Mouse (Mus musculus): ENCODE data around the gene Stk38. TPM values are rescaled to one million over a fixed set of nuclear protein-coding genes. Genes with fewer than 3 reads are reported as not detected.

Stk38 gene
- polyA plus RNA-seq, 1 experiment from 2014 or later: 102 TPM

- Histone ChIP-seq H3K27ac (replicated peaks; ENCODE audit: low read depth, low read length) (no peak overlapping the region), H3K4me3 (replicated peaks; ENCODE audit: low read depth, low read length) (no peak overlapping the region), H3K4me2 (ENCODE audit: low read length) (peak overlapping the region; percentile 26; the same call in 1 of the 2 replicates), H3K27me3 (ENCODE audit: control insufficient read depth, insufficient read depth, low read length) (no peaks in the 10 kb centered on the region), H3K36me3 (ENCODE audit: control insufficient read depth, insufficient read depth, low read length) (no peaks in the 10 kb centered on the region), H3K4me1 (ENCODE audit: control insufficient read depth, insufficient read depth, low read length) (0 out of 2 replicates have a peak, but pooled peaks cover 2% of the 10 kb centered on the region), H3K9me3 (ENCODE audit: control insufficient read depth, low read length) (no peaks in the 10 kb centered on the region), H3K9ac (replicated peaks; ENCODE audit: low read length) (no peak overlapping the region)
- 26% methylated on average over 15 of the region's 15 CpGs for WGBS
- ATAC-seq (ENCODE audit: low FRiP score, low TSS enrichment) (no peak), DNase-seq (peak; percentile 59)
Observed at GRCm38 (mm10) chr17:29022230-29022819, 14.5 kb upstream of the Stk38 start.

- Histone ChIP-seq H3K9ac (replicated peaks; ENCODE audit: low read length) (no peak overlapping the region), H3K9me3 (ENCODE audit: control insufficient read depth, low read length) (no peaks in the 10 kb centered on the region), H3K4me3 (replicated peaks; ENCODE audit: low read depth, low read length) (no peak overlapping the region), H3K27me3 (ENCODE audit: control insufficient read depth, insufficient read depth, low read length) (no peaks in the 10 kb centered on the region), H3K36me3 (ENCODE audit: control insufficient read depth, insufficient read depth, low read length) (no peaks in the 10 kb centered on the region), H3K4me1 (ENCODE audit: control insufficient read depth, insufficient read depth, low read length) (0 out of 2 replicates have a peak, but pooled peaks cover 2% of the 10 kb centered on the region), H3K4me2 (ENCODE audit: low read length) (no peak overlapping the region), H3K27ac (replicated peaks; ENCODE audit: low read depth, low read length) (no peak overlapping the region)
- DNase-seq (peak; percentile 25), ATAC-seq (ENCODE audit: low FRiP score, low TSS enrichment) (no peak)
Observed at GRCm38 (mm10) chr17:29020444-29020843, 12.6 kb upstream of the Stk38 start.

- H3K4me1 ChIP-seq (ENCODE audit: control insufficient read depth, insufficient read depth, low read length): 0 out of 2 replicates have a peak, but pooled peaks cover 2% of the 10 kb centered on the region
- 83% methylated on average over 7 of the region's 7 CpGs for WGBS
- DNase-seq: no peak
Observed at GRCm38 (mm10) chr17:29019391-29019790, 11.6 kb upstream of the Stk38 start.

GRCm38 (mm10) chr17:29018292-29018984, 10.6 kb upstream of the Stk38 start:
- Histone ChIP-seq H3K36me3 (ENCODE audit: control insufficient read depth, insufficient read depth, low read length) (no peaks in the 10 kb centered on the region), H3K9me3 (ENCODE audit: control insufficient read depth, low read length) (no peaks in the 10 kb centered on the region), H3K4me2 (ENCODE audit: low read length) (no peak overlapping the region), H3K4me3 (replicated peaks; ENCODE audit: low read depth, low read length) (no peak overlapping the region), H3K27ac (replicated peaks; ENCODE audit: low read depth, low read length) (no peak overlapping the region), H3K4me1 (ENCODE audit: control insufficient read depth, insufficient read depth, low read length) (0 out of 2 replicates have a peak, but pooled peaks cover 2% of the 10 kb centered on the region), H3K27me3 (ENCODE audit: control insufficient read depth, insufficient read depth, low read length) (no peaks in the 10 kb centered on the region), H3K9ac (replicated peaks; ENCODE audit: low read length) (no peak overlapping the region)
- DNase-seq (peak; percentile 31), ATAC-seq (ENCODE audit: low FRiP score, low TSS enrichment) (no peak)
- WGBS: 50% methylated on average over 11 of the region's 11 CpGs

More at GRCm38 (mm10) chr17:29019391-29019790, 11.6 kb upstream of the Stk38 start:
- Histone ChIP-seq H3K4me2 (ENCODE audit: low read length) (no peak overlapping the region), H3K27ac (replicated peaks; ENCODE audit: low read depth, low read length) (no peak overlapping the region), H3K27me3 (ENCODE audit: control insufficient read depth, insufficient read depth, low read length) (no peaks in the 10 kb centered on the region), H3K9me3 (ENCODE audit: control insufficient read depth, low read length) (no peaks in the 10 kb centered on the region), H3K36me3 (ENCODE audit: control insufficient read depth, insufficient read depth, low read length) (no peaks in the 10 kb centered on the region), H3K9ac (replicated peaks; ENCODE audit: low read length) (no peak overlapping the region), H3K4me3 (replicated peaks; ENCODE audit: low read depth, low read length) (no peak overlapping the region)
- no peak for ATAC-seq (ENCODE audit: low FRiP score, low TSS enrichment)

- ATAC-seq (ENCODE audit: low FRiP score, low TSS enrichment): no peak
- no peak overlapping the region for H3K4me3 ChIP-seq (replicated peaks; ENCODE audit: low read depth, low read length)
- WGBS: 89% methylated on average over 4 of the region's 4 CpGs
- no peak overlapping the region for H3K27ac ChIP-seq (replicated peaks; ENCODE audit: low read depth, low read length)
- H3K4me1 ChIP-seq (ENCODE audit: control insufficient read depth, insufficient read depth, low read length): no peaks in the 10 kb centered on the region
- no peak for DNase-seq
- no peaks in the 10 kb centered on the region for H3K27me3 ChIP-seq (ENCODE audit: control insufficient read depth, insufficient read depth, low read length)
- no peaks in the 10 kb centered on the region for H3K36me3 ChIP-seq (ENCODE audit: control insufficient read depth, insufficient read depth, low read length)
- H3K9ac ChIP-seq (replicated peaks; ENCODE audit: low read length): no peak overlapping the region
- H3K9me3 ChIP-seq (ENCODE audit: control insufficient read depth, low read length): no peaks in the 10 kb centered on the region
- no peak overlapping the region for H3K4me2 ChIP-seq (ENCODE audit: low read length)
Observed at GRCm38 (mm10) chr17:29016705-29017104, 8.9 kb upstream of the Stk38 start.

- H3K4me3 ChIP-seq (replicated peaks; ENCODE audit: low read depth, low read length): no peak overlapping the region
- DNase-seq: peak; percentile 53
- H3K27me3 ChIP-seq (ENCODE audit: control insufficient read depth, insufficient read depth, low read length): no peaks in the 10 kb centered on the region
- H3K9me3 ChIP-seq (ENCODE audit: control insufficient read depth, low read length): no peaks in the 10 kb centered on the region
- no peak for ATAC-seq (ENCODE audit: low FRiP score, low TSS enrichment)
- WGBS: 15% methylated on average over 2 of the region's 2 CpGs
- H3K4me2 ChIP-seq (ENCODE audit: low read length): no peak overlapping the region
- no peak overlapping the region for H3K27ac ChIP-seq (replicated peaks; ENCODE audit: low read depth, low read length)
- H3K4me1 ChIP-seq (ENCODE audit: control insufficient read depth, insufficient read depth, low read length): no peaks in the 10 kb centered on the region
- H3K9ac ChIP-seq (replicated peaks; ENCODE audit: low read length): no peak overlapping the region
- H3K36me3 ChIP-seq (ENCODE audit: control insufficient read depth, insufficient read depth, low read length): no peaks in the 10 kb centered on the region
Observed at GRCm38 (mm10) chr17:29015638-29016037, 7.8 kb upstream of the Stk38 start.

GRCm38 (mm10) chr17:29014235-29014634, 6.4 kb upstream of the Stk38 start:
- no peaks in the 10 kb centered on the region for H3K4me1 ChIP-seq (ENCODE audit: control insufficient read depth, insufficient read depth, low read length)
- H3K9ac ChIP-seq (replicated peaks; ENCODE audit: low read length): no peak overlapping the region
- ATAC-seq (ENCODE audit: low FRiP score, low TSS enrichment) (no peak), DNase-seq (no peak)
- no peaks in the 10 kb centered on the region for H3K27me3 ChIP-seq (ENCODE audit: control insufficient read depth, insufficient read depth, low read length)
- H3K9me3 ChIP-seq (ENCODE audit: control insufficient read depth, low read length): no peaks in the 10 kb centered on the region
- H3K4me3 ChIP-seq (replicated peaks; ENCODE audit: low read depth, low read length): no peak overlapping the region
- H3K36me3 ChIP-seq (ENCODE audit: control insufficient read depth, insufficient read depth, low read length): no peaks in the 10 kb centered on the region
- no peak overlapping the region for H3K27ac ChIP-seq (replicated peaks; ENCODE audit: low read depth, low read length)
- H3K4me2 ChIP-seq (ENCODE audit: low read length): no peak overlapping the region

- H3K27me3 ChIP-seq (ENCODE audit: control insufficient read depth, insufficient read depth, low read length): no peaks in the 10 kb centered on the region
- DNase-seq: no peak
- H3K9ac ChIP-seq (replicated peaks; ENCODE audit: low read length): no peak overlapping the region
- no peak overlapping the region for H3K4me3 ChIP-seq (replicated peaks; ENCODE audit: low read depth, low read length)
- no peaks in the 10 kb centered on the region for H3K36me3 ChIP-seq (ENCODE audit: control insufficient read depth, insufficient read depth, low read length)
- H3K27ac ChIP-seq (replicated peaks; ENCODE audit: low read depth, low read length): no peak overlapping the region
- ATAC-seq (ENCODE audit: low FRiP score, low TSS enrichment): no peak
- WGBS: 93% methylated on average over 4 of the region's 4 CpGs
- no peak overlapping the region for H3K4me2 ChIP-seq (ENCODE audit: low read length)
- H3K9me3 ChIP-seq (ENCODE audit: control insufficient read depth, low read length): no peaks in the 10 kb centered on the region
- peaks cover 15% of the 10 kb centered on the region for H3K4me1 ChIP-seq (ENCODE audit: control insufficient read depth, insufficient read depth, low read length)
Observed at GRCm38 (mm10) chr17:29009181-29009580, 1.4 kb upstream of the Stk38 start.

GRCm38 (mm10) chr17:29008326-29008650, 493 bp upstream of the Stk38 start:
- peak overlapping the region; percentile 94 for H3K27ac ChIP-seq (replicated peaks; ENCODE audit: low read depth, low read length)
- ATAC-seq (ENCODE audit: low FRiP score, low TSS enrichment) (no peak), DNase-seq (no peak)
- H3K4me1 ChIP-seq (ENCODE audit: control insufficient read depth, insufficient read depth, low read length): peaks cover 15% of the 10 kb centered on the region
- peak overlapping the region; percentile 83 for H3K4me3 ChIP-seq (replicated peaks; ENCODE audit: low read depth, low read length)
- WGBS: 5% methylated on average over 8 of the region's 8 CpGs
- peak overlapping the region; percentile 94; the same call in 1 of the 2 replicates for H3K9ac ChIP-seq (replicated peaks; ENCODE audit: low read length)
- H3K4me2 ChIP-seq (ENCODE audit: low read length): peak overlapping the region; percentile 78
- H3K9me3 ChIP-seq (ENCODE audit: control insufficient read depth, low read length): no peaks in the 10 kb centered on the region
- no peaks in the 10 kb centered on the region for H3K27me3 ChIP-seq (ENCODE audit: control insufficient read depth, insufficient read depth, low read length)
- H3K36me3 ChIP-seq (ENCODE audit: control insufficient read depth, insufficient read depth, low read length): no peaks in the 10 kb centered on the region
